Mouse (Mus musculus) kidney, embryonic 15.5 days (tissue): Measurements from ENCODE around the gene Col15a1. TPM values are rescaled to one million over a fixed set of nuclear protein-coding genes. Genes with fewer than 3 reads are reported as not detected.

Experiments
- ATAC-seq: fragments of 200-750 bp; cut with Nextera tagmentation; replicated peaks from 2 replicates; pipeline ENCODE4 v1.8.0; 2017; ENCODE audit warnings: moderate TSS enrichment; ENCODE audit not compliant: low FRiP score
- H3K27ac ChIP-seq: fragments of 300-500 bp; sonication (generic); 2 replicates; pipeline ENCODE4 v1.5.1; 2015; ENCODE audit warnings: mild to moderate bottlenecking, inconsistent platforms
- H3K27me3 ChIP-seq: fragments of 300-500 bp; sonication (generic); 2 replicates; pipeline ENCODE4 v1.6.1; 2015; ENCODE audit warnings: inconsistent platforms
- H3K36me3 ChIP-seq: fragments of 300-500 bp; sonication (generic); 2 replicates; pipeline ENCODE4 v1.6.1; 2015; ENCODE audit warnings: inconsistent platforms
- H3K4me1 ChIP-seq: fragments of 300-500 bp; sonication (generic); 2 replicates; pipeline ENCODE4 v1.6.1; 2015; ENCODE audit warnings: inconsistent platforms
- H3K4me2 ChIP-seq: fragments of 300-500 bp; sonication (generic); 2 replicates; pipeline ENCODE4 v1.6.1; 2015; ENCODE audit warnings: moderate library complexity, mild to moderate bottlenecking, inconsistent platforms
- H3K4me3 ChIP-seq: fragments of 300-500 bp; sonication (generic); replicated peaks from 2 replicates; pipeline ENCODE4 v1.5.1; 2015; ENCODE audit warnings: mild to moderate bottlenecking, inconsistent platforms
- H3K9ac ChIP-seq: fragments of 300-500 bp; sonication (generic); 2 replicates; pipeline ENCODE4 v1.6.1; 2015; ENCODE audit warnings: mild to moderate bottlenecking, inconsistent platforms
- H3K9me3 ChIP-seq: fragments of 300-500 bp; sonication (generic); replicated peaks from 2 replicates; pipeline ENCODE4 v1.6.1; 2016; ENCODE audit warnings: inconsistent platforms
- WGBS: fragments of 180-500 bp; shearing (Covaris S2); methylation state at CpG from one replicate; pipeline ENCODE4 v1.1.7; 2015; ENCODE audit warnings: mixed read lengths; 5-methylcytosine and 5-hydroxymethylcytosine counted together
- polyA plus RNA-seq: library from polyadenylated mRNA; unstranded; fragments of >200 nt; fragmentation: Nextera tagmentation; extraction: Ambion mirVana; gene quantifications from 2 replicates; pipeline ENCODE4 v1.2.1, GENCODE M21; 2015

The Col15a1 gene
- polyA plus RNA-seq: 21.9 and 24.0 TPM in 2 replicates

- Histone ChIP-seq H3K36me3 (no peaks in the 10 kb centered on the region), H3K27ac (no peak within 1 kb of the TSS), H3K27me3 (peaks cover 68% of the 10 kb centered on the region), H3K4me1 (peaks cover 37% of the 10 kb centered on the region), H3K9ac (peak within 1 kb of the TSS; percentile 38), H3K4me2 (peak within 1 kb of the TSS; percentile 84), H3K9me3 (no peaks in the 10 kb centered on the region), H3K4me3 (peak within 1 kb of the TSS; percentile 55)
- under 1% methylated on average over 45 of the region's 45 CpGs for WGBS
- ATAC-seq: peak; percentile 20; the same call in 1 of the 2 replicates
These were observed at the start of gene Col15a1 for GRCm38 (mm10) chr4:47207969-47208420. Col15a1 (plus strand) TSS chr4:47208161.

DNA sequence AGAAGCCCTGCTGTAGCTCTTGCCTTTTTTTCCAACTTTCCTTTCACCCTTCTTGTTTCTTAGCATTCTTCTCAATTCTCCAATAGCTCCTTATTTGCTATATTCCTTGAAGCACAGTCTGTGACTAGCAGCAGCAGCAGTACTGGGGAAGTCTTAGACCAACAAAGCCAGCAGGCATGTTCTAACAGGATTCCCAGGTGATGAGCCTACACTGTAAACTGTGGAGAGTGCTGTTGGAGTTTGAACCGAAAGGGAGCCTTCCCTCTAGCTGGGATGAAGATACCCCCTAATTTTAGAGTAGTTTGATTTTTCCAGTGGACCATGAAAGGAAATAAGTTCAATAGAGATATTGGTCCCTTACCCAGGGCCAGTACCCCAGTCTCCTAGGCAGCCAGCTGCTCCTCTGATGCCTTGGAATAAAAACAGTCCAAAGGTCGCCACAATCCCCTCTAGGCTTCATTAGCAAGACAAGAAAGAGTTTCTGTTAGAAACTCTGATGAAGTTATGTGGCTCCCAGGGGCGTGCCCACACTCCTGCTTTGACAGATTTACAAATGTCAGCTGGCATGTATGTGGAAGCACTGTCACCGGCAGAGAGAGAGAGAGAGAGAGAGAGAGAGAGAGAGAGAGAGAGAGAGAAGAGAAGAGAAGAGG is 46.7 kb upstream of the Col15a1 start:
- H3K9me3 ChIP-seq: no peaks in the 10 kb centered on the region
- no peak overlapping the region for H3K9ac ChIP-seq
- no peak overlapping the region for H3K4me2 ChIP-seq
- no peak for ATAC-seq
- H3K27me3 ChIP-seq: no peaks in the 10 kb centered on the region
- H3K27ac ChIP-seq: 0 out of 2 replicates have a peak overlapping the region, but pooled peaks have one; percentile 22
- H3K36me3 ChIP-seq: no peaks in the 10 kb centered on the region
- H3K4me3 ChIP-seq: no peak overlapping the region
- peaks cover 8% of the 10 kb centered on the region; the same call in 1 of the 2 replicates for H3K4me1 ChIP-seq
- WGBS: 11% methylated on average over 4 of the region's 4 CpGs

DNA sequence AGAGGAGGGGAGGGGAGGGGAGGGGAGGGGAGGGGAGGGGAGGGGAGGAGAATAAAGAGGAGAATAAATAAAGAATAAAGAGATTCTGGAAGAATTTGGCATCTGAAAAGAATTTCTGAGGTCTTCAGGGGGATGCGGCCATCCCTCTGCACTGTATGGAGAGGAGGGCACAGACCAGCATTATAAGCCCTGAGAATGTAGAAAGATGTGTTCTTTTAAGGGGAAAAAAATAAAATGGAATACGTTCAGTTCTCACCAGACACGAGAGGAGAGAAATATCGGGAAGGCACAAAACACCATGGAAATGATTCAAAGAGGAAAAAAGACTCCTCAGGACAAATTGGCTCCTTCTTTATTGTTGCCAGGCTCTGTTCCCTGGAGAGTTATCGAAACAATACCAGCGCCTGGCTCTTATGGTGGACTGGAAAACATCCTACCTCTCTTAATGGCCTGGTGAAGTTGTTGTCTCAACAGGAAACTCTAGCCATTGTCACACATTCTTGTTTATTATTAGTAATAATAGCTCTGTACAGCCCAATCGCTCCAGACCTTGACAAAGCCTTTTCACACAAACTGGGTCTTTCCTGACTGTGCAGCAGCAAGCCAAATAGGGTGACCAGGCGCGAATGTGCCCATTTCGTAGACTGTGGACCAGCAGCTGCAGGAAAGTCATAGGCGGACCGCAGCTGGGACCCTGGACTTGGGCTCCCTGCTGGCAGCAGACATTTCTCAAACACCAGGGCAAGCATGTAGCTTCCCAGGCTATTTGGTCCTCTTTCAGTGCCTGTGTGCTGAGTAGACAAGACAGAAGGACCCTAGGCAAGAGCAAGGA is 46.0 kb upstream of the Col15a1 start:
- WGBS: 72% methylated on average over 12 of the region's 12 CpGs
- Histone ChIP-seq H3K9ac (no peak overlapping the region), H3K4me1 (peaks cover 8% of the 10 kb centered on the region; the same call in 1 of the 2 replicates), H3K4me3 (no peak overlapping the region), H3K9me3 (no peaks in the 10 kb centered on the region), H3K27ac (peak overlapping the region; percentile 60; the same call in 1 of the 2 replicates), H3K36me3 (no peaks in the 10 kb centered on the region), H3K27me3 (no peaks in the 10 kb centered on the region), H3K4me2 (no peak overlapping the region)
- no peak; the same call in 1 of the 2 replicates for ATAC-seq

DNA sequence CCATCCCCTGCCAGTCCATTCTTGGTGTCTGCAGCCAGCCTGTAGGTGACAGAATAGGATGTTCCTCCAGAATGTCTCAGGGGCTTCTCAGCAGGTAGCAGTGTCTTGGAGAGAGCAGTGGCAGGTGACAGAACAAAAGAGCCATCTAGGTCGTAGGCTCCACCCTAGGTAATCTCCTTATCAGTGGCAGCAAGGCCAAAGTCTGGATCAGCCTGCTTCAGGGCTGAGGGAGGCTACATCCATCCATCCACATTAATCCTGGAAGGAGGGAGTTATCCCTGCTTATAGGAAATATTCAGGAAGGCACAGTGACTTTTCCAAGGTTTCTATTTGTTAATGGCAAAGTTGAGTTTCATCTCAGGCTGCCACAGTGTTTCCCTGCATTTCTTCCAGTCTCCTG is 35.6 kb upstream of the Col15a1 start:
- H3K4me2 ChIP-seq: no peak overlapping the region
- 68% methylated on average over 1 of the region's 1 CpGs for WGBS
- no peaks in the 10 kb centered on the region for H3K36me3 ChIP-seq
- H3K4me3 ChIP-seq: no peak overlapping the region
- H3K27me3 ChIP-seq: no peaks in the 10 kb centered on the region
- no peak overlapping the region for H3K27ac ChIP-seq
- 0 out of 2 replicates have a peak, but pooled peaks cover 5% of the 10 kb centered on the region for H3K4me1 ChIP-seq
- no peaks in the 10 kb centered on the region for H3K9me3 ChIP-seq
- no peak overlapping the region for H3K9ac ChIP-seq
- ATAC-seq: no peak

DNA sequence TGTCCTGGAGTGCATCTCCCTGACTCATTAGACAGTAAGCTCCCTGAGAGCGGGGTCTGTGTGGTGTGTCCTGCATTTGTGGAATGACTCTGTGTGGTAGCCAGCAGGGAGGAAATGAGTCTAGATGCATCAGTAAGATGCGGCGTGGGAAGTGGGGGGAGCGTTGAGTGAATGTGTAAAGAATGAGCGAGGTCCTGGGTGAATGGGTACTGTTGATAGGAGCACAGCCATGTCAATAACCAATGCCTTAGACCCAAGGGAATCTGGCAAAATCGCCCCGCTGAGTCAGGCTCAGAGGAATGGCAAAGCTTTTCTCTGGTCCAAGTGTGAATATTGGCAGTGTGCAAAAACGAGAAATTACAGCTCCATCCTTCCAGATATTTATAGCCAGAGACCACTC is 30.9 kb upstream of the Col15a1 start:
- 83% methylated on average over 8 of the region's 8 CpGs for whole genome bisulfite sequencing
- H3K9me3 ChIP-seq: no peaks in the 10 kb centered on the region
- no peaks in the 10 kb centered on the region for H3K36me3 ChIP-seq
- H3K27me3 ChIP-seq: no peaks in the 10 kb centered on the region
- no peak overlapping the region for H3K4me2 ChIP-seq
- 0 out of 2 replicates have a peak, but pooled peaks cover 8% of the 10 kb centered on the region for H3K4me1 ChIP-seq
- no peak for ATAC-seq
- no peak overlapping the region for H3K9ac ChIP-seq
- no peak overlapping the region for H3K27ac ChIP-seq
- H3K4me3 ChIP-seq: no peak overlapping the region

GRCm38 (mm10) chr4:47178261-47178961 is 29.6 kb upstream of the Col15a1 start:
- no peaks in the 10 kb centered on the region for H3K9me3 ChIP-seq
- no peak overlapping the region for H3K9ac ChIP-seq
- H3K27me3 ChIP-seq: no peaks in the 10 kb centered on the region
- WGBS: 63% methylated on average over 8 of the region's 8 CpGs
- no peaks in the 10 kb centered on the region for H3K36me3 ChIP-seq
- 0 out of 2 replicates have a peak, but pooled peaks cover 8% of the 10 kb centered on the region for H3K4me1 ChIP-seq
- ATAC-seq: peak; percentile 52; the same call in 1 of the 2 replicates
- no peak overlapping the region for H3K4me3 ChIP-seq
- no peak overlapping the region for H3K4me2 ChIP-seq
- peak overlapping the region; percentile 75 for H3K27ac ChIP-seq

DNA sequence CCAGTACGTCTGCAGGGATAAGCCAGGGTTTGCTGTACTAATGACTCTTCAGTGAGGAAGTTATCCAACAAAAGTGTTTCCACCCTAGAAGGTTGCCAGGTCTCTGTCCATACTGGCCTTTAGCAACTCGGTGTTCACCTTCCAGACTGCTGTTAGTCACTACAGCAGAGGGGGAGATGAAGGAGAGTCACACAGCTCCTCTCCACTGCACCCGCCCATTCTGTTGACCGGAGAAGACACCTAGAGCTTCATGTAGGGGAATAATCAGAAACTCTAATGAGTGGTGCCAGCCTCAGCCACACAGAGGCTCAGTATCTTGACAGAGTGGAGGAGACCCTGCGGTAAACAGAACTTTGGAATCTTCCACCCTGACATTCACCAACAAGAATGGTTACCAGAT is 28.4 kb upstream of the Col15a1 start:
- Histone ChIP-seq H3K4me2 (no peak overlapping the region), H3K4me1 (0 out of 2 replicates have a peak, but pooled peaks cover 11% of the 10 kb centered on the region), H3K4me3 (no peak overlapping the region), H3K9me3 (no peaks in the 10 kb centered on the region), H3K36me3 (no peaks in the 10 kb centered on the region), H3K27me3 (no peaks in the 10 kb centered on the region), H3K9ac (no peak overlapping the region), H3K27ac (0 out of 2 replicates have a peak overlapping the region, but pooled peaks have one; percentile 5)
- WGBS: 81% methylated on average over 5 of the region's 5 CpGs
- ATAC-seq: no peak

DNA sequence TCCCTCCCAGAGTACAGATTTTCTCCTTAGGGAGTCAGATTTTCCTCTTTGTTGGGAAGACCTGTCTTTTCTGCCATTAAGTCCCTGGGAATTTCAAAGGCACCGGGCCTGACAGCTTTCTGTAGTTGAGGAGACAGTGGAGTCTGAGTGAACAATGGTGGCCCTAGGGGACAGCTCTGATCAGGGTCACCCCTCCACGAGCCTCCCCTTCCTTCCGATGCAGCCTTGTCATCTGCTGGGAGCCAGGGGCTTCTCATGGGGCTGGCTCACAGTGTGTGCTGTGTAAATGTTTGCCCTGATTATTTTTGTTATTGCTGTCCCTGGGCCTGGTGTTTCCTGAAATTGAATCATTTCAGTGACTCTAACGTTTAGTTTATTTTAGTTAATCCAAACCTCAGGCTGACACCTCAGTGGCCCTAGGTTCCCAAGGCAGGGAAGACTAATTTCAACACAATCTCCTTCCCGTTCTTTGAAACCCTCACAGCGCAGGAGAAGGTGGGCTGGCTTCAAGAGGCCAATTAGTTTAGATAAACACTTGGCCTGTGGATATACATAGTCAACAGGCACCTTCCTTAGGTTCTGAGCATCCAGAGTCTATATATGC is 23.8 kb upstream of the Col15a1 start:
- Histone ChIP-seq H3K4me3 (no peak overlapping the region), H3K4me1 (peaks cover 8% of the 10 kb centered on the region; the same call in 1 of the 2 replicates), H3K27me3 (no peaks in the 10 kb centered on the region), H3K27ac (peak overlapping the region; percentile 37; the same call in 1 of the 2 replicates), H3K36me3 (no peaks in the 10 kb centered on the region), H3K4me2 (no peak overlapping the region), H3K9me3 (no peaks in the 10 kb centered on the region), H3K9ac (no peak overlapping the region)
- ATAC-seq: 0 out of 2 replicates have a peak, but pooled peaks have one; percentile 36
- WGBS: 51% methylated on average over 6 of the region's 6 CpGs

GRCm38 (mm10) chr4:47186514-47186913 is 21.4 kb upstream of the Col15a1 start:
- no peak for ATAC-seq
- Histone ChIP-seq H3K4me1 (peaks cover 8% of the 10 kb centered on the region; the same call in 1 of the 2 replicates), H3K27ac (no peak overlapping the region), H3K36me3 (no peaks in the 10 kb centered on the region), H3K9me3 (no peaks in the 10 kb centered on the region), H3K4me3 (no peak overlapping the region), H3K27me3 (no peaks in the 10 kb centered on the region), H3K9ac (no peak overlapping the region), H3K4me2 (no peak overlapping the region)
- 57% methylated on average over 6 of the region's 6 CpGs for WGBS

DNA sequence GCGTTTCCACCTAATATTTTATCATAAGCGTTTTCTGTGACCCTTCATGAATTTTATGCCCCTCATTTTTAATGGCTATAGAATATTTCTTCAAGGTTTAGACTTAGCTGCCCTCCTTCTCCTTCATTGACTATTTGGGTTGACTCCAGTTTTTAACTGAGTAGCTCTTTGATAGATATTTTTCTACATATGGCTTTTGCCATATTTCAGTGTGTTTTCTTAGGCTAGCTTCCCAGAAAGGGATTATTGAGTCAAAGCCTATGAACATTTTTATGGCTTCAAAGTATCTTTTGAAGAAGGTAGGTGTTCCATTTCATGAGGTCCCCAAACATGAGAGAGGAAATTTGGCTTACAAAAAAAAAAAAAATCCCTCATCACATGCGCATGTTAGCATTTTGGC is 11.8 kb upstream of the Col15a1 start:
- Histone ChIP-seq H3K4me3 (no peak overlapping the region), H3K9ac (no peak overlapping the region), H3K4me2 (no peak overlapping the region), H3K4me1 (peaks cover 7% of the 10 kb centered on the region; the same call in 1 of the 2 replicates), H3K27ac (0 out of 2 replicates have a peak overlapping the region, but pooled peaks have one; percentile 74), H3K9me3 (no peaks in the 10 kb centered on the region), H3K36me3 (no peaks in the 10 kb centered on the region), H3K27me3 (no peaks in the 10 kb centered on the region; the same call in 1 of the 2 replicates)
- ATAC-seq: no peak
- 64% methylated on average over 3 of the region's 3 CpGs for WGBS

DNA sequence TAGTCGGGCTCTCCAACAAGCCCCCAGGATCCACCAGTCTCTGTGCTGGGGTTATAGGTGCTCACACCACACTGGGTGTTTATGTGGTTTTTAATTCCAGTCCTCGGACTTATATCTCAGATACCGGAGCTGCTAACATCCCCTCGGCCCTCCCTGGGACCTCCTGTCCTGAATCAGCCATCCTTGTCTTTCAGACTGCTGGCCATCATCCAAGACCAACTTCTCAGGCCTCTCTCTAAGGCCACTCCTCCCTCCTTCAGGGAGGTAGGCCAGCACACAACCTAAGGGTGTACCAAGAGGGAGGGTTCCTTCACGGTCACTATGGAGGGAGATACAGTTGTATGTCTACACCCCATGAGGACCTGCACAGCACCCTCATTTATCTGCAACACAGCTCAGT is 4.3 kb upstream of the Col15a1 start:
- Histone ChIP-seq H3K27ac (no peak overlapping the region), H3K4me2 (no peak overlapping the region), H3K9me3 (no peaks in the 10 kb centered on the region), H3K4me1 (peaks cover 39% of the 10 kb centered on the region), H3K4me3 (no peak overlapping the region), H3K27me3 (peaks cover 36% of the 10 kb centered on the region), H3K36me3 (no peaks in the 10 kb centered on the region), H3K9ac (no peak overlapping the region)
- WGBS: 28% methylated on average over 5 of the region's 5 CpGs
- peak; percentile 61 for ATAC-seq
